Mouse (Mus musculus) hindbrain, embryonic 14.5 days (tissue): Measurements from ENCODE around the gene Spns3. TPM values are rescaled to one million over a fixed set of nuclear protein-coding genes. Genes with fewer than 3 reads are reported as not detected.

Experiments used
- ATAC-seq: fragments of 200-750 bp; cut with Nextera tagmentation; 2 replicates; pipeline ENCODE4 v1.8.0; 2017; ENCODE audit warnings: moderate number of reproducible peaks, mild to moderate bottlenecking, moderate TSS enrichment, moderate library complexity; ENCODE audit not compliant: low FRiP score
- DNase-seq: peaks from one replicate; pipeline ENCODE4 v3.0.0-alpha.2; 2015; ENCODE audit warnings: low spot score
- H3K27ac ChIP-seq: fragments of 300-500 bp; sonication (generic); 2 replicates; pipeline ENCODE4 v1.5.1; 2014; ENCODE audit warnings: mild to moderate bottlenecking, moderate library complexity
- H3K27me3 ChIP-seq: fragments of 300-500 bp; sonication (generic); 2 replicates; pipeline ENCODE4 v1.6.1; 2014; ENCODE audit warnings: mild to moderate bottlenecking, low read length, mixed read lengths; ENCODE audit not compliant: control insufficient read depth, insufficient read depth
- H3K36me3 ChIP-seq: fragments of 300-500 bp; sonication (generic); replicated peaks from 2 replicates; pipeline ENCODE4 v1.6.1; 2014; ENCODE audit not compliant: control insufficient read depth, insufficient read depth
- H3K4me1 ChIP-seq: fragments of 300-500 bp; sonication (generic); replicated peaks from 2 replicates; pipeline ENCODE4 v1.6.1; 2014; ENCODE audit warnings: antibody characterized with exemption, low read length, mixed read lengths; ENCODE audit not compliant: control insufficient read depth, insufficient read depth
- H3K4me2 ChIP-seq: fragments of 300-500 bp; sonication (generic); replicated peaks from 2 replicates; pipeline ENCODE4 v1.6.1; 2014; ENCODE audit warnings: mild to moderate bottlenecking, moderate library complexity
- H3K4me3 ChIP-seq: fragments of 300-500 bp; sonication (generic); replicated peaks from 2 replicates; pipeline ENCODE4 v1.5.1; 2014; ENCODE audit warnings: mild to moderate bottlenecking, low read length
- H3K9ac ChIP-seq: fragments of 300-500 bp; sonication (generic); 2 replicates; pipeline ENCODE4 v1.6.1; 2014
- H3K9me3 ChIP-seq: fragments of 300-500 bp; sonication (generic); 2 replicates; pipeline ENCODE4 v1.6.1; 2016; ENCODE audit warnings: low read length; ENCODE audit not compliant: control insufficient read depth
- WGBS: fragments of 180-500 bp; shearing (Covaris S2); extraction: QIAGEN DNeasy Blood & Tissue Kit; methylation state at CpG from one replicate; pipeline ENCODE4 v1.1.7; 2014; 5-methylcytosine and 5-hydroxymethylcytosine counted together
- polyA plus RNA-seq: library from polyadenylated mRNA; unstranded; fragments of >200 nt; fragmentation: Nextera tagmentation; extraction: Ambion mirVana; gene quantifications from 2 replicates; pipeline ENCODE4 v1.2.1, GENCODE M21; 2014

The Spns3 gene
- polyA plus RNA-seq: 0.11 and 0.23 TPM in 2 replicates

GRCm38 (mm10) chr11:72550134-72550988 lies at the start of gene Spns3:
Gene Spns3 (minus strand): TSS chr11:72550506.
- no peak for ATAC-seq
- no peak within 1 kb of the TSS for H3K4me2 ChIP-seq
- H3K27me3 ChIP-seq: no peaks in the 10 kb centered on the region
- H3K4me1 ChIP-seq: no peaks in the 10 kb centered on the region
- H3K36me3 ChIP-seq: no peaks in the 10 kb centered on the region
- H3K9ac ChIP-seq: no peak within 1 kb of the TSS
- H3K9me3 ChIP-seq: no peaks in the 10 kb centered on the region
- H3K4me3 ChIP-seq: no peak within 1 kb of the TSS
- no peak for DNase-seq
- no peak within 1 kb of the TSS for H3K27ac ChIP-seq
- whole genome bisulfite sequencing: 69% methylated on average over 8 of the region's 8 CpGs

- Histone ChIP-seq H3K9ac (no peak overlapping the region), H3K4me3 (no peak overlapping the region), H3K4me1 (no peaks in the 10 kb centered on the region), H3K27me3 (no peaks in the 10 kb centered on the region), H3K27ac (no peak overlapping the region), H3K9me3 (no peaks in the 10 kb centered on the region), H3K4me2 (no peak overlapping the region), H3K36me3 (no peaks in the 10 kb centered on the region)
- ATAC-seq (no peak), DNase-seq (no peak)
- 94% methylated on average over 4 of the region's 4 CpGs for WGBS
Measured at GRCm38 (mm10) chr11:72597780-72598179, 47.5 kb upstream of the Spns3 start.

- H3K4me3 ChIP-seq: no peak overlapping the region
- H3K27me3 ChIP-seq: no peaks in the 10 kb centered on the region
- no peak for ATAC-seq
- H3K9me3 ChIP-seq: no peaks in the 10 kb centered on the region
- H3K27ac ChIP-seq: no peak overlapping the region
- no peak overlapping the region for H3K9ac ChIP-seq
- H3K4me2 ChIP-seq: no peak overlapping the region
- no peaks in the 10 kb centered on the region for H3K4me1 ChIP-seq
- no peak for DNase-seq
- H3K36me3 ChIP-seq: no peaks in the 10 kb centered on the region
- 68% methylated on average over 2 of the region's 2 CpGs for WGBS
Measured at GRCm38 (mm10) chr11:72595010-72595737, 44.9 kb upstream of the Spns3 start.

- H3K36me3 ChIP-seq: no peaks in the 10 kb centered on the region
- no peak overlapping the region for H3K27ac ChIP-seq
- ATAC-seq: no peak
- no peaks in the 10 kb centered on the region for H3K9me3 ChIP-seq
- H3K4me1 ChIP-seq: no peaks in the 10 kb centered on the region
- 61% methylated on average over 7 of the region's 7 CpGs for WGBS
- no peak overlapping the region for H3K9ac ChIP-seq
- DNase-seq: no peak
- no peak overlapping the region for H3K4me3 ChIP-seq
- H3K4me2 ChIP-seq: no peak overlapping the region
- H3K27me3 ChIP-seq: no peaks in the 10 kb centered on the region
Measured at GRCm38 (mm10) chr11:72587537-72588233, 37.4 kb upstream of the Spns3 start.

- no peak overlapping the region for H3K27ac ChIP-seq
- H3K4me3 ChIP-seq: no peak overlapping the region
- no peak for ATAC-seq
- no peaks in the 10 kb centered on the region for H3K27me3 ChIP-seq
- DNase-seq: no peak
- H3K4me2 ChIP-seq: no peak overlapping the region
- H3K36me3 ChIP-seq: no peaks in the 10 kb centered on the region
- H3K4me1 ChIP-seq: no peaks in the 10 kb centered on the region
- no peak overlapping the region for H3K9ac ChIP-seq
- WGBS: 94% methylated on average over 3 of the region's 3 CpGs
- no peaks in the 10 kb centered on the region for H3K9me3 ChIP-seq
Measured at GRCm38 (mm10) chr11:72586570-72586969, 36.3 kb upstream of the Spns3 start.

- H3K4me1 ChIP-seq: no peaks in the 10 kb centered on the region
- H3K9ac ChIP-seq: no peak overlapping the region
- DNase-seq (no peak), ATAC-seq (no peak)
- no peaks in the 10 kb centered on the region for H3K27me3 ChIP-seq
- no peaks in the 10 kb centered on the region for H3K9me3 ChIP-seq
- H3K4me2 ChIP-seq: no peak overlapping the region
- no peak overlapping the region for H3K27ac ChIP-seq
- 94% methylated on average over 2 of the region's 2 CpGs for WGBS
- no peak overlapping the region for H3K4me3 ChIP-seq
- no peaks in the 10 kb centered on the region for H3K36me3 ChIP-seq
Measured at GRCm38 (mm10) chr11:72583092-72583491, 32.8 kb upstream of the Spns3 start.

- WGBS: 81% methylated on average over 3 of the region's 3 CpGs
- Histone ChIP-seq H3K9ac (no peak overlapping the region), H3K4me2 (no peak overlapping the region), H3K4me1 (peaks cover 1% of the 10 kb centered on the region; the same call in 1 of the 2 replicates), H3K4me3 (no peak overlapping the region), H3K9me3 (no peaks in the 10 kb centered on the region), H3K27me3 (no peaks in the 10 kb centered on the region), H3K36me3 (no peaks in the 10 kb centered on the region), H3K27ac (no peak overlapping the region)
- DNase-seq: no peak
- ATAC-seq: no peak
Measured at GRCm38 (mm10) chr11:72582448-72582705, 32.1 kb upstream of the Spns3 start.

GRCm38 (mm10) chr11:72581609-72582447 lies 31.5 kb upstream of the Spns3 start:
- ATAC-seq (no peak), DNase-seq (no peak)
- 79% methylated on average over 8 of the region's 8 CpGs for WGBS
- Histone ChIP-seq H3K9ac (no peak overlapping the region), H3K27me3 (no peaks in the 10 kb centered on the region), H3K36me3 (no peaks in the 10 kb centered on the region), H3K4me3 (no peak overlapping the region), H3K9me3 (no peaks in the 10 kb centered on the region), H3K4me2 (no peak overlapping the region), H3K4me1 (peaks cover 4% of the 10 kb centered on the region; the same call in 1 of the 2 replicates), H3K27ac (no peak overlapping the region)
